Mouse (Mus musculus) mammary gland, adult 2 months (tissue): Measurements from ENCODE around the gene Timp3. TPM values are rescaled to one million over a fixed set of nuclear protein-coding genes. Genes with fewer than 3 reads are reported as not detected.

Experiments
- polyA plus RNA-seq: library from polyadenylated mRNA; depleted of rRNA; stranded (reverse); fragments of >200 nt; gene quantifications from 2 replicates; pipeline ENCODE4 v1.2.3, GENCODE M21; 2012; ENCODE audit warnings: low replicate concordance; rRNA removed

Timp3 gene
- polyA plus RNA-seq = 144 and 223 TPM in 2 replicates

DNA sequence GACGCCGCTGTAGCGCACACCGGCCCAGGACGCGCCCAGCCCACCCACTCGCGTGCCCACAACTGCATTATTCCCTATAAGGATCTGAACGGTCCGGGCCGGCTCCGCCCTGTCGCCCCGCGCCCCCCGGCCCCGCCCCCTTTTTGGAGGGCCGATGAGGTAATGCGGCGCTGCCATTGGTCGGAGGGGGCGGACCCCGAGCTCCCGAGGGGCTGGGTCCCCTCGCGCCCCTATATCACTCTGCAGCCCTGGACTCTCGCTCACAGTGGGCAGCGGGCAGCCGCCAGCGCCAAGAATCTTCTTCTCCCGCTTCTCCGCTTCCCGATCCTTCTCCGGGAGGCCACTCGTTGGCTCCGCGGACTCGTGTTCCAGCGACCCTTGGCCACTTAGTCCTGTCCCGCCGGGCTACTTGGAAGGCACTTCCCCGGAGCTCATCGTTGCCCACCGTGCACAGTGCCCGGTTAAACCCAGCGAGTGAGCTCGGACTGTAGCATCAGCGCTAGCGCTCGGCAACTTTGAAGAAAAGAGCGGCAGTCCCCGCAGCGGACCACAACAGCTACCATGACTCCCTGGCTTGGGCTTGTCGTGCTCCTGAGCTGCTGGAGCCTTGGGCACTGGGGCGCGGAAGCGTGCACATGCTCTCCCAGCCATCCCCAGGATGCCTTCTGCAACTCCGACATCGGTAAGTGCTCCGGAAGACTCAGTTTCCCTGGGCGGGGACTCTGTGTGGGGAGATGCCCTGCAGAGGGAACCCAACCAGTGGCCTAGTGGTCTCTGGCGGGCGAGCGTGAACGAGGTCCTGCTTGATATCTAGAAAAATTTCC is at the start of gene Timp3:
Gene Timp3 (plus strand): TSS at position 80 of the 824 bp plus-strand sequence.

Other genes starting within 250 kb of the Timp3 start
- gene Syn3, start 198.5 kb downstream of the Timp3 start, polyA plus RNA-seq = 0.59 and 0.66 TPM in 2 replicates